Mouse (Mus musculus): Measurements from ENCODE around the gene Dad1.

DNA sequence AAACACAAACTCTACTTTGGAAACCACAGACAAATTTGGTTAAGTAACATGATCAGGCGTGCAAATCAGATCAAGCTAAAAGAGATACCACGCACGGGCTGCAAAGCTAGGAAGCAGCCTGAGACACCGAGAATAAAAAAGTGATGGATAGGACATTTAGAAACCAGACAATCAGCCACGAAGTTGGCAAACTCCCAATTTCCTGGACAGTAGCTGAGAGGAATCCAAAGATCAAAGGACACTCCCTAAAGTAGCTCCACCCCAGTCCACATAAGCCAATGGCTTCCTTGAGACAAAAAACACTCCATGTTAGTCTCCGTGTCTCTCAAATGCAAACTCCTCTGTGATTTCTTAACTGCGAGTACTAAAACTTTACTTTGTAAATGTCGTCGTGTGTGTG is 4.6 kb downstream of the Dad1 start:
- TF ChIP-seq CTCF (IDR thresholded peaks at IDR 0.05; ENCODE audit: borderline replicate concordance, insufficient read depth, low read length) = no peak
- no peak for TF ChIP-seq POLR2A (IDR thresholded peaks at IDR 0.05; ENCODE audit: low read depth, low read length)

Measured in embryonic fibroblast, embryonic 13.5 days (primary cell).